Mouse (Mus musculus) forebrain, postnatal 0 days (tissue): ENCODE measurements around the gene Cnn3. TPM values are rescaled to one million over a fixed set of nuclear protein-coding genes. Genes with fewer than 3 reads are reported as not detected.
A peak's percentile ranks its signal among the peaks of the same experiment; 100 is the strongest.

Experiments used
- ATAC-seq: fragments of 200-750 bp; cut with Nextera tagmentation; 2 replicates; pipeline ENCODE4 v1.8.0; 2017; ENCODE audit warnings: mild to moderate bottlenecking, moderate library complexity
- DNase-seq: peaks from one replicate; pipeline ENCODE4 v3.0.0-alpha.2; 2015
- H3K27ac ChIP-seq: fragments of 300-500 bp; sonication (generic); 2 replicates; pipeline ENCODE4 v1.5.1; 2014; ENCODE audit warnings: low read depth, mild to moderate bottlenecking, antibody characterized with exemption, low read length, moderate library complexity, mixed read lengths
- H3K27me3 ChIP-seq: fragments of 300-500 bp; sonication (generic); 2 replicates; pipeline ENCODE4 v1.6.1; 2014; ENCODE audit warnings: mild to moderate bottlenecking, low read length, mixed read lengths; ENCODE audit not compliant: insufficient read depth
- H3K36me3 ChIP-seq: fragments of 300-500 bp; sonication (generic); 2 replicates; pipeline ENCODE4 v1.6.1; 2014; ENCODE audit warnings: mild to moderate bottlenecking, moderate library complexity; ENCODE audit not compliant: insufficient read depth
- H3K4me1 ChIP-seq: fragments of 300-500 bp; sonication (generic); 2 replicates; pipeline ENCODE4 v1.6.1; 2014; ENCODE audit warnings: antibody characterized with exemption; ENCODE audit not compliant: insufficient read depth
- H3K4me2 ChIP-seq: fragments of 300-500 bp; sonication (generic); 2 replicates; pipeline ENCODE4 v1.6.1; 2014; ENCODE audit warnings: low read depth, mild to moderate bottlenecking, moderate library complexity
- H3K4me3 ChIP-seq: fragments of 300-500 bp; sonication (generic); 2 replicates; pipeline ENCODE4 v1.5.1; 2014; ENCODE audit warnings: low read depth, low read length, mixed read lengths
- H3K9ac ChIP-seq: fragments of 300-500 bp; sonication (generic); 2 replicates; pipeline ENCODE4 v1.6.1; 2014; ENCODE audit warnings: mild to moderate bottlenecking
- H3K9me3 ChIP-seq: fragments of 300-500 bp; sonication (generic); 2 replicates; pipeline ENCODE4 v1.6.1; 2016; ENCODE audit warnings: low read length
- CTCF ChIP-seq: sonication (generic); IDR thresholded peaks from 2 replicates; pipeline ENCODE4 v1.5.1; 2016; ENCODE audit warnings: antibody characterized with exemption, control low read depth, low read depth
- WGBS: fragments of 180-500 bp; shearing (Covaris S2); extraction: QIAGEN DNeasy Blood & Tissue Kit; methylation state at CpG from one replicate; pipeline ENCODE4 v1.1.7; 2014; 5-methylcytosine and 5-hydroxymethylcytosine counted together
- polyA plus RNA-seq: library from polyadenylated mRNA; unstranded; fragments of >200 nt; fragmentation: Nextera tagmentation; extraction: Ambion mirVana; gene quantifications from 2 replicates; pipeline ENCODE4 v1.2.1, GENCODE M21; 2015
- total RNA-seq: library from RNA; depleted of rRNA; stranded (reverse); fragments of >200 nt; gene quantifications from 2 replicates; pipeline ENCODE4 v1.2.3, GENCODE M21; 2014

Cnn3 gene
- total and polyA plus RNA-seq, 2 experiments from 2014 or later = 150 to 307 TPM

DNA sequence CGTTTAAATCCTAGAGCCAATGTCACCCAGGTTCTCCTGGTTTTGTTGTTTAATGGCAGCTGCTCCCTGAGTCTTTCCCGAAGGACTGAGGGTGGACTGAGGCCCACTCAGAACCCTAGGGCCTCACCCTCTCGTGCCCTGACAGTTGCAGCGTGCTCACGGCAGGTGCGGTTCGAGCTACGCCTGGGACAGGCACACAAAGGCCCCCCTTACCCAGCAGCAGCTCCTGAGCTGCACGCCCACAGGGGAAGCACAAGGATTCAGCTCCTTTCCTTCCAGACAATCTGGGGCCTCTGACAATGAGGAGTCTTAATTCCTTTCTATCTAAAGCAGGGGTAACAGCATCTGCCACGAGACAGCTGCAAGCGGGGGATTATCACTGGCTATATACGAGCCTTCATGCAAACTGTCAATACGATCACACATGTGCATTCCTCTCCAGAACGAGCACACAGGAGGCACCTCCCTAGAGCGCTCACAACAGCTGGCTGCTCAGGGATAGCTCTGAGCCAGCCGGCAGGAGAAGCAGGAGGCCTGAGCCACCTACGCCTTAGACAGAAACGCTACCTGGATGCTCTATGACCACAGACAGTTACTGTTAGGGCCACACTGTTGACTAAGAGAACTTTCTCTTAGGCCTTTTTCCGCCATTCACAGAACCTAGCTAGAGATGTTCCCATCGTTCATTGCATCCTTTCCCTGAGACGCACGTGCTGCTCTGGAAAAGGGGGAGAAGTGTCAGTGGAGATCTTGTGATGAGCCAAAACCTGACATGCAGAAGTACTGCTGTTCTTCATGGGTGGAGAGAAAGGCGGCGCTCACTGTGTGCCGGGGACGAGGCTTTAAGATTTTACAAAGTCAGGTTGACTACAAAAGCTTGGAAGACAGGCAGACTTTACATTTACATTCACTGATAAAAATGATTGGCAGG lies 54.0 kb downstream of the Cnn3 start:
- no peaks in the 10 kb centered on the region for H3K27me3 ChIP-seq
- H3K4me1 ChIP-seq = peaks cover 14% of the 10 kb centered on the region
- peak overlapping the region; percentile 73 for H3K27ac ChIP-seq
- no peak overlapping the region for H3K9ac ChIP-seq
- H3K4me3 ChIP-seq = no peak overlapping the region
- no peak overlapping the region for H3K4me2 ChIP-seq
- no peaks in the 10 kb centered on the region for H3K9me3 ChIP-seq
- no peak for DNase-seq
- H3K36me3 ChIP-seq = no peaks in the 10 kb centered on the region
- peak; percentile 75 for ATAC-seq
- 36% methylated on average over 26 of the region's 26 CpGs for WGBS
- no peak for TF ChIP-seq CTCF

DNA sequence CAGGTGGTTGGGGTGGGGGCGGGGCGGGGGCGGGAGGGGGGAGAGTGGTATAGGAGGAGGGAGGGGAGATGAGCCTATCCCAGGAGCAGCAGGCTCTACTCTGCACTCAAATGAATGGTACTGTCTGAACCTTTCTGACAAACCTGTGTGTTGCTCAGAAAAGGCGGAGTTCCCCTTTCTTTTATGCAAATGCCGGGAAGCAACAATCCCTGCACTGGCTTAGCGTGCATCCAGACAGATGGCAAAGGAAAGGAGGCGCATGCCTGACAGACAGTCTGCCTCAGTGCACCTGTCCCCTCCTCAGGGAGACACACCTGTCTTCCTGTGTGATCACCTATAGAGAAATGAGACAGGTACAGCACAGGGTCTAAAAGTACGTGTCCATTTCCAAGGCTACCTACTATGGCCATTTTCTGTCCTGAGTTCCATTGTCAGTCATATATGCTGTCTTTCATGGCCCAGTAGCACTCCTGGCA lies 54.7 kb downstream of the Cnn3 start:
- H3K27ac ChIP-seq = peak overlapping the region; percentile 36; the same call in 1 of the 2 replicates
- no peak for DNase-seq
- WGBS = 42% methylated on average over 8 of the region's 8 CpGs
- ATAC-seq = peak; percentile 89
- no peak overlapping the region for H3K4me2 ChIP-seq
- peaks cover 14% of the 10 kb centered on the region for H3K4me1 ChIP-seq
- H3K4me3 ChIP-seq = no peak overlapping the region
- H3K27me3 ChIP-seq = no peaks in the 10 kb centered on the region
- H3K9me3 ChIP-seq = no peaks in the 10 kb centered on the region
- H3K9ac ChIP-seq = no peak overlapping the region
- no peaks in the 10 kb centered on the region for H3K36me3 ChIP-seq
- TF ChIP-seq CTCF = no peak

DNA sequence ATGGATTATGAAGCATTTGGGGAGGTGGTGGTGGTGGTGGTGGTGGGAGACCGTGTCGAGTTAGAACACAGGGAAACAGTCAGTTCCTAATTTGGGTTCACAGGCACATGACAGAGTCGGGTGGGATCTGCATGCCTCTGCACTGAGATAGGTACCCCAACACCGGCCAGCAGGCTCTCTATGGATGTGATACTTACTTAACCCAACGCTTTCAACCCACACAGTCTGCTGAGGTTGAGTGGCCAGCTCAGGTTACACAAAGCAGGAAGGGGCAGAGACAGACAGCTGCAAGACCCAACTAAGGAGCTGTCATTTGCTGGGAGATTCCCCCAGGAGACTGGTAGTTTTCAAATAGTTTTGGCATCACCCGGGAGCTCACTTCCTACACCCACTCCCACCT lies 55.3 kb downstream of the Cnn3 start:
- Histone ChIP-seq H3K4me1 (peaks cover 14% of the 10 kb centered on the region), H3K9me3 (no peaks in the 10 kb centered on the region), H3K27ac (peak overlapping the region; percentile 36; the same call in 1 of the 2 replicates), H3K9ac (no peak overlapping the region), H3K36me3 (no peaks in the 10 kb centered on the region), H3K4me3 (no peak overlapping the region), H3K27me3 (no peaks in the 10 kb centered on the region), H3K4me2 (no peak overlapping the region)
- 49% methylated on average over 6 of the region's 6 CpGs for WGBS
- TF ChIP-seq CTCF = no peak
- ATAC-seq = no peak
- no peak for DNase-seq

DNA sequence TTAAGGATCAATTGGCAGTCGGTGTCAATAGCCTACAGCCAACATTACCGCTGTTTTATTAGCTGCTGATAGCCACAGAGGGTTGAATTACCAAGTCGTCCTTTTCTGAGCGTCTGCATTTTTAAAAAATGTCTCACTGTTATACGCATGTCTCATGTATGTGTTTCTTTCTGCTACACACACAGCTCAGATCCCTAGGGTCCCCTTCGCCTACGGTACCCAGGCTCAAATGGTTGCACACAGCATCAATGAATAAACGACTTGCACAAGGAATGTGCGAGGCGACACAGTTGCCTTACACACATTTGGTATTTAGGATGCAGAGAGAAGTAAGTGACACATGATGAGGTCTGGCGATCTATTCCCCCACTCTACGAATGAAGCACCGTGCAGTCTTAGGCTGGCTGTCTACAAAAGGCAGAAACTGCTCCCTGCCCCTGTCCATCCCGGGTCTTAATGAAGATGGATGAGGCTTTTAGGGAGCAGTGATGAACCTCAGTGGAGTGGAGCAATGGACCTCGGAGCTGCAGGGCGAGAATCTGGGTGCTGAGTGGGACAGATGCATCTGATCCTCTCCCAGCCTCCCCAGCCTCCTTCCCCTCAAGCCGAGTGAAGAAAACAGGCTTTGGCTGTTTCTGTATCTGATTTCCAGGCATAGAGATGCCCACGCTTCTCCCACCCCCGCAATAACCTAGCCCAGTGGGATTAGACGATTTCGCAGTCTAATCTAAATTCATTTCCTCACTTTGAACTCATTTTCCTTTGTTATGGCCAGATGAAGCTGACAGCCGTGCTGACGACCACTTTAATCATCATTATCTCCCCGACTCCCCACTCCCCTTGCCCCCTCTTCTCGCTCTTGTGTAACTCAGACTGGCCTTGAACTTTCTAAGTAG lies 57.2 kb downstream of the Cnn3 start:
- Histone ChIP-seq H3K4me3 (no peak overlapping the region), H3K36me3 (no peaks in the 10 kb centered on the region), H3K9me3 (no peaks in the 10 kb centered on the region), H3K27ac (no peak overlapping the region), H3K9ac (no peak overlapping the region), H3K4me2 (no peak overlapping the region), H3K4me1 (peaks cover 14% of the 10 kb centered on the region), H3K27me3 (no peaks in the 10 kb centered on the region)
- ATAC-seq = peak; percentile 18; the same call in 1 of the 2 replicates
- no peak for TF ChIP-seq CTCF
- no peak for DNase-seq
- WGBS = 56% methylated on average over 25 of the region's 25 CpGs

DNA sequence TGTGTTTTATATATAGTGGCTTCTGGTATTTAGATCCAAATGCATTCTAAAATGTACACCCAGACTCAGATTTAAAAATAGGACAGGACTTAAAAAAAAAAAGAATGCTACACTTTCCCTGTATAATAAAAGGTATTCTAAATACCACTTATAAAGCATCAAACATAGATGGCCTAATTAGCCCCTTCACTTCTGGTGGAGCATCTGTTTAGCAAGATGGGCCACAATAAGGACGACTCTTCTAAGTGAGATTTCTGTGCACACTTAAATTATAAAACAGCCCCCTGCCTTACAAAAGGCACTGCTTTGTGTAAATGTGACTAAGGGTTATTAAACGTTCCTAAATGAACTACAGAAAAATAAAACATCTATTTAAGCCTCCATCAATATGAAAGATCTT lies 58.9 kb downstream of the Cnn3 start:
- Histone ChIP-seq H3K4me2 (no peak overlapping the region), H3K4me3 (no peak overlapping the region), H3K9ac (no peak overlapping the region), H3K27ac (no peak overlapping the region), H3K4me1 (peaks cover 19% of the 10 kb centered on the region), H3K27me3 (no peaks in the 10 kb centered on the region), H3K9me3 (no peaks in the 10 kb centered on the region), H3K36me3 (no peaks in the 10 kb centered on the region)
- 24% methylated on average over 2 of the region's 2 CpGs for WGBS
- DNase-seq = no peak
- no peak for TF ChIP-seq CTCF
- ATAC-seq = no peak

DNA sequence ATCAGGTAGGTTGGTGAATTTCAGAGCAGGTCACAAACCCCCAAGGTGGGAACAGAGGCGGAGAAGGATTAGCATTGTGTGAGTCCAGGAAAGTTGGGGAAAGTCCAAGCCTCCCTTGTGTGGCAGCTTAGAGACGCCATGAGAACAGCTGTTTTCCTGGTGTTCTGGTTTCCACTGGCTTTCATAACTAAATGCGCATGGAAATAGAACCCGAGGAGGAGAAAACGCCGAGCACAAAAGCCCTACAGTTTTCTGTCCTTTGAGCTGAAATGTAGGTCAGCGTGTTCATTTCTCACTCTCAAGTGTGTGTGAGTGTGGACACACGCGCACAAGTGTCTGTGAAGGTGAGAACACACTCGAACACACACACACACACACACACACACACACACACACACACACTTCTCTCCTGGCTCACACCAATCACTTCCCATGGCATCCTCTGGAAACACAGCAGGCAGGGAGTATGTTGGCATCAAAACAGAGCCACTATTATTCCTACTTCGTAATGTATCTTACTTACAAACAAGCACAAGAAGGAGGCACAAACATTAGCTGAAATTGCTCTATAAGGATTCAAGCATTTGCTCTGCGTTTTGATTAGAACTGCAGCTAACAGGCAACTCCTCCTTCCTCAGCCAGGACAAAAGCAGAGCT lies 63.3 kb downstream of the Cnn3 start:
- no peak overlapping the region for H3K4me3 ChIP-seq
- H3K9ac ChIP-seq = no peak overlapping the region
- 0 out of 2 replicates have a peak overlapping the region, but pooled peaks have one; percentile 3 for H3K4me2 ChIP-seq
- no peaks in the 10 kb centered on the region for H3K9me3 ChIP-seq
- H3K27me3 ChIP-seq = no peaks in the 10 kb centered on the region
- H3K36me3 ChIP-seq = no peaks in the 10 kb centered on the region
- ATAC-seq (peak; percentile 69), DNase-seq (peak; percentile 70)
- peaks cover 12% of the 10 kb centered on the region; the same call in 1 of the 2 replicates for H3K4me1 ChIP-seq
- TF ChIP-seq CTCF = no peak
- H3K27ac ChIP-seq = peak overlapping the region; percentile 71
- WGBS = 21% methylated on average over 12 of the region's 12 CpGs
